Mouse (Mus musculus) forebrain, embryonic 15.5 days (tissue): ENCODE results near the gene Selplg. TPM values are rescaled to one million over a fixed set of nuclear protein-coding genes. Genes with fewer than 3 reads are reported as not detected.
A peak's percentile ranks its signal among the peaks of the same experiment; 100 is the strongest.
"Not testable (repeated sequence)": the region's sequence is repeated elsewhere in the genome, so short reads cannot be mapped to it uniquely, and the experiment has no call there.

Source experiments
- ATAC-seq: fragments of 200-750 bp; cut with Nextera tagmentation; replicated peaks from 2 replicates; pipeline ENCODE4 v1.8.0; 2017; ENCODE audit warnings: mild to moderate bottlenecking, moderate TSS enrichment, moderate library complexity
- H3K27ac ChIP-seq: fragments of 300-500 bp; sonication (generic); replicated peaks from 2 replicates; pipeline ENCODE4 v1.5.1; 2015; ENCODE audit warnings: mild to moderate bottlenecking, inconsistent platforms
- H3K27me3 ChIP-seq: fragments of 300-500 bp; sonication (generic); 2 replicates; pipeline ENCODE4 v1.6.1; 2015; ENCODE audit warnings: inconsistent platforms
- H3K36me3 ChIP-seq: fragments of 300-500 bp; sonication (generic); 2 replicates; pipeline ENCODE4 v1.6.1; 2015; ENCODE audit warnings: mild to moderate bottlenecking, inconsistent platforms
- H3K4me1 ChIP-seq: fragments of 300-500 bp; sonication (generic); 2 replicates; pipeline ENCODE4 v1.6.1; 2015; ENCODE audit warnings: inconsistent platforms
- H3K4me2 ChIP-seq: fragments of 300-500 bp; sonication (generic); replicated peaks from 2 replicates; pipeline ENCODE4 v1.6.1; 2015; ENCODE audit warnings: mild to moderate bottlenecking, inconsistent platforms
- H3K4me3 ChIP-seq: fragments of 300-500 bp; sonication (generic); 2 replicates; pipeline ENCODE4 v1.5.1; 2015; ENCODE audit warnings: mild to moderate bottlenecking, inconsistent platforms
- H3K9ac ChIP-seq: fragments of 300-500 bp; sonication (generic); replicated peaks from 2 replicates; pipeline ENCODE4 v1.6.1; 2015; ENCODE audit warnings: mild to moderate bottlenecking, inconsistent platforms
- H3K9me3 ChIP-seq: fragments of 300-500 bp; sonication (generic); 2 replicates; pipeline ENCODE4 v1.6.1; 2016; ENCODE audit warnings: inconsistent platforms
- WGBS: fragments of 180-500 bp; shearing (Covaris S2); methylation state at CpG from one replicate; pipeline ENCODE4 v1.1.7; 2015; ENCODE audit warnings: mixed read lengths; 5-methylcytosine and 5-hydroxymethylcytosine counted together
- polyA plus RNA-seq: library from polyadenylated mRNA; unstranded; fragments of >200 nt; fragmentation: Nextera tagmentation; extraction: Ambion mirVana; gene quantifications from 2 replicates; pipeline ENCODE4 v1.2.1, GENCODE M21; 2015

The Selplg gene
- polyA plus RNA-seq, 1 experiment from 2014 or later = 1.8 TPM

DNA sequence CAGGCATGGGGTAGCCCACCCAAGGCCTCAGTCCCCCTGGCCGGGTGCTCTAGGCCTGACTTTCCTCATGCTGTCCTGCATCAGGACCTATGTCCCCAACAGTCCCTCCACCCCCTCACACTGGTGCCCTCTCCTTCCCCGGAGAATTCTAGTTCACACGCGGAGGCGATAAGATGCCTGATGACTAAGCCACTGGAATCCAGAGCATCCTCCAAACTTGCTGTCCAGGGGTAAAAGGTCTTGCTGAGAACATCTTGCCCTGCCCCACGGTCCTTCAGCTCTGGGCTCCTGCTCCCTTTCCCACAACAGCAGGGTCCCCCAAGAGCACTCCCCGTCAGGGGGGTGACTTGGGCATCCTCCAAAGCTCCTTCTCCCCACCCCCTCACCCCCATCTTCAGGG, 49.8 kb downstream of the Selplg start:
- Histone ChIP-seq H3K4me2 (no peak overlapping the region), H3K27me3 (peaks cover 10% of the 10 kb centered on the region; the same call in 1 of the 2 replicates), H3K4me1 (no peaks in the 10 kb centered on the region), H3K9me3 (no peaks in the 10 kb centered on the region), H3K4me3 (no peak overlapping the region), H3K9ac (no peak overlapping the region), H3K27ac (no peak overlapping the region), H3K36me3 (peaks cover 5% of the 10 kb centered on the region; the same call in 1 of the 2 replicates)
- no peak for ATAC-seq
- WGBS = 84% methylated on average over 7 of the region's 7 CpGs

DNA sequence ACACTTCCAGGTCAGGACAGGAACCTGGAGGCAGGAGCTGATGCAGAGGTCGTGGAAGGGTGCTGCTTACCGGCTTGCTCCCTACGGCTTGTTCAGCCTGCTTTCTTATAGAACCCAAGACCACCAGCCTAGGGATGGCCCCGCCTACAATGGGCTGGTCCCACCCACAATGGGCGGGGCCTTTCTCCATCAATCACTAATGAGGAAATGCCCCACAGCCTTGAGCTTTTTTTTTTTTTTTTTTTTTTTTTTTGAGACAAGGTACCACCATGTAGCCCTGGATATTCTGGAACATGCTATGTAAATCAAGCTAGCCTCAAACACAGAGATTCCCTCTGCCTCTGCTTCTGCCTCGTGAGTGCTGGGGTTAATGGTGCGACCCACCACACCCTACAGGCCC, 50.6 kb downstream of the Selplg start:
- no peak overlapping the region for H3K4me2 ChIP-seq
- H3K9ac ChIP-seq = no peak overlapping the region
- no peak for ATAC-seq
- no peaks in the 10 kb centered on the region for H3K4me1 ChIP-seq
- H3K27ac ChIP-seq = no peak overlapping the region
- H3K4me3 ChIP-seq = no peak overlapping the region
- peaks cover 12% of the 10 kb centered on the region for H3K36me3 ChIP-seq
- H3K9me3 ChIP-seq = no peaks in the 10 kb centered on the region
- 78% methylated on average over 7 of the region's 7 CpGs for WGBS
- peaks cover 10% of the 10 kb centered on the region; the same call in 1 of the 2 replicates for H3K27me3 ChIP-seq

- H3K4me2 ChIP-seq = no peak overlapping the region
- WGBS = 87% methylated on average over 7 of the region's 7 CpGs
- ATAC-seq = no peak
- no peaks in the 10 kb centered on the region for H3K9me3 ChIP-seq
- peaks cover 18% of the 10 kb centered on the region for H3K36me3 ChIP-seq
- no peaks in the 10 kb centered on the region for H3K4me1 ChIP-seq
- peaks cover 10% of the 10 kb centered on the region; the same call in 1 of the 2 replicates for H3K27me3 ChIP-seq
- H3K9ac ChIP-seq = no peak overlapping the region
- H3K27ac ChIP-seq = no peak overlapping the region
- H3K4me3 ChIP-seq = no peak overlapping the region
Measured at GRCm38 (mm10) chr5:113781254-113781653, 51.2 kb downstream of the Selplg start.

- WGBS = 90% methylated on average over 5 of the region's 5 CpGs
- no peak overlapping the region for H3K9ac ChIP-seq
- H3K27ac ChIP-seq = no peak overlapping the region
- no peak for ATAC-seq
- no peaks in the 10 kb centered on the region for H3K4me1 ChIP-seq
- no peak overlapping the region for H3K4me2 ChIP-seq
- no peak overlapping the region for H3K4me3 ChIP-seq
- H3K36me3 ChIP-seq = peaks cover 23% of the 10 kb centered on the region
- no peaks in the 10 kb centered on the region for H3K9me3 ChIP-seq
- peaks cover 10% of the 10 kb centered on the region; the same call in 1 of the 2 replicates for H3K27me3 ChIP-seq
Measured at GRCm38 (mm10) chr5:113780763-113781162, 51.7 kb downstream of the Selplg start.

DNA sequence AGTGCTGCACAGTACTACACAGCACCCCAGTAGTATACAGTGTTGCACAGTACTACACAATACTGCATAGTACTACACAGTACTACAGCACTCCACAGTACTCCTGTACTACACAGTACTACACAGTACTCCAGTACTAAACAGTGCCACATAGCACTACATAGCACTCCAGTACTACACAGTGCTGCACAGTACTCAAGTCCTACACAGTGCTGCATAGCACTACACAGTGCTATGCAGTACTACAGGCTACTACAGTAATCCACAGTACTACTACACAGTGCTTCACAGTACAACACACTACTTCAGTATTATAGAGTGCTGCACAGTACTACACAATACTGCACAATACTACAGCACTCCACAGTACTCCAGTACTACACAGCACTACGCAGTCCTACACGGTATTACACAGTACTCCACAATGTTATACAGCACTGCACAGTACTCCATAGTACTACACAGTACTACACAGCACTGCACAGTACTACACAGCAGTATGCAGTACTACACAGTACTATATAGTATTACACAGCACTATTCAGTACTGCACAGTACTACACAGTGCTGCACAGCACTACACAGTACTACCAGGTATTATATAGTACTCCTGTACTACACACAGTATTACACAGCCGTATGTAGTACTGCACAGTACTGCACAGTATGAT, 52.2 kb downstream of the Selplg start:
- no peaks in the 10 kb centered on the region for H3K4me1 ChIP-seq
- no peak overlapping the region for H3K4me3 ChIP-seq
- no peaks in the 10 kb centered on the region for H3K9me3 ChIP-seq
- ATAC-seq = 0 out of 2 replicates have a peak, but pooled peaks have one; percentile 38
- WGBS = 97% methylated on average over 3 of the region's 3 CpGs
- H3K36me3 ChIP-seq = peaks cover 28% of the 10 kb centered on the region
- H3K27ac ChIP-seq = no peak overlapping the region
- H3K9ac ChIP-seq = no peak overlapping the region
- H3K4me2 ChIP-seq = no peak overlapping the region
- peaks cover 10% of the 10 kb centered on the region; the same call in 1 of the 2 replicates for H3K27me3 ChIP-seq

DNA sequence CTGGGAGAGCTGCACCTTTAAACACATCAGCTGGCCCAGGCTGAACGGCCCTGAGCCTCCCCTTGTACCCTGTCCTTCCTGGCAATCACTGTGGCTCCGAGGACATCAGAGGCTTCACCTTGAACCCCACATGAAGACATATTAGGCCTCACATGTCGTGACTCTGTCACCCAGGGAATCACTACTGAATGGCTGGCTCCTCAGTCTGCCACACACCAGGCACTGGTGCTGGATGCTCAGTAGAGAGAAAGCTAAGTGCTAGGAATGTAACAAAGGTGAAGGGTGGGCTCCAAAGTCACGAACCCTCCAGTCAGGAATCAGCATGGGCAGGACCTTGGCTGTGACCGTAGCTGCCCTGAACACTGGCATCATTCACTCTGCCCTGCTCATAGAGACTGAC, 52.9 kb downstream of the Selplg start:
- Histone ChIP-seq H3K9ac (no peak overlapping the region), H3K9me3 (no peaks in the 10 kb centered on the region), H3K27me3 (peaks cover 10% of the 10 kb centered on the region; the same call in 1 of the 2 replicates), H3K36me3 (peaks cover 35% of the 10 kb centered on the region), H3K27ac (no peak overlapping the region), H3K4me3 (no peak overlapping the region), H3K4me1 (no peaks in the 10 kb centered on the region), H3K4me2 (no peak overlapping the region)
- ATAC-seq = no peak
- WGBS = 83% methylated on average over 5 of the region's 5 CpGs

- not testable (repeated sequence) for H3K4me2 ChIP-seq, ATAC-seq, H3K4me3 ChIP-seq, H3K9me3 ChIP-seq, H3K9ac ChIP-seq, H3K27ac ChIP-seq, H3K27me3 ChIP-seq
- 93% methylated on average over 8 of the region's 8 CpGs for WGBS
- Histone ChIP-seq H3K36me3 (peaks cover 39% of the 10 kb centered on the region), H3K4me1 (peaks cover 12% of the 10 kb centered on the region)
Measured at GRCm38 (mm10) chr5:113777728-113778127, 54.7 kb downstream of the Selplg start.

GRCm38 (mm10) chr5:113776896-113777226, 55.6 kb downstream of the Selplg start:
- Histone ChIP-seq H3K4me3 (no peak overlapping the region), H3K9ac (no peak overlapping the region), H3K27ac (no peak overlapping the region), H3K36me3 (peaks cover 39% of the 10 kb centered on the region), H3K9me3 (no peaks in the 10 kb centered on the region), H3K4me2 (no peak overlapping the region), H3K27me3 (no peaks in the 10 kb centered on the region), H3K4me1 (peaks cover 12% of the 10 kb centered on the region)
- WGBS = 92% methylated on average over 8 of the region's 8 CpGs
- no peak for ATAC-seq

DNA sequence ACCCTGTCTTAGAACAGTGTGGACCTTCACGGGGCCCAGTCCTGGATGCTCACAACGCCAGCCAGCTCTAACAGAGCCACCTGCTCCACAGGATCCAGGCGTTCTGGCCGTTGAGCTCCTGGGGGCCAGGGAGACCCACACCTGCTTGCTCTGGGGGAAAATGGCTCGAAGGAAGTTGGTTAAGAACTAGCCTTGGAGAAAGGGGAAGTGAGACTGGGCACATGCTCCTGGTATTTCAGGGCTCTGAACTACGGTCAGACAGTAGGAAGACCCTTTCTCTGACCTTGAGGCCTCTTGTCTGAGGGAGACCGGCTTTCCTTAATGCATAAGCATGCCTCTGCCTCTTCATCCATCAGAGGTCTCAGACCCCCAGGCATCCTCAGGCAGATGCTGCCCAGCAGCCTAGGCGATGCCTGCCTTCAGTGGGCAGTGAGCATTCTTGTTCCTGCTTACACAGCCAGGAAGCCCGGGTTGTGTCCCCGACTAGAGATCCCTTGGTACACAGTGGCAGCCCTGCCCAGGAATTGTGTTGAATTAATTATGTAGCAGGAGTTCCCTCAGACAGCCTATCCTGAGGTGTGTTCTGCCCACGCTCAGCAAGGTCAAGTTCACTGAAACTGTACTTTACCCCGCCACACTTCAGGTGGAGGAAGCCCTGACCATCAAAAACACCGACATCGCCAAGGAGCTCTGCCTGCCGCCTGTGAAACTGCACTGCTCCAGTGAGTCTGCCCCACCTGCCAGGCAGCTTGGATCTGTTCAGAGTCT, 56.1 kb downstream of the Selplg start:
- no peak overlapping the region for H3K9ac ChIP-seq
- no peak overlapping the region for H3K27ac ChIP-seq
- no peaks in the 10 kb centered on the region for H3K9me3 ChIP-seq
- peaks cover 39% of the 10 kb centered on the region for H3K36me3 ChIP-seq
- ATAC-seq = no peak
- H3K27me3 ChIP-seq = no peaks in the 10 kb centered on the region
- no peak overlapping the region for H3K4me3 ChIP-seq
- 93% methylated on average over 15 of the region's 15 CpGs for WGBS
- no peak overlapping the region for H3K4me2 ChIP-seq
- H3K4me1 ChIP-seq = peaks cover 12% of the 10 kb centered on the region

- Histone ChIP-seq H3K27me3 (no peaks in the 10 kb centered on the region), H3K9ac (no peak overlapping the region), H3K36me3 (peaks cover 39% of the 10 kb centered on the region), H3K27ac (no peak overlapping the region), H3K4me3 (no peak overlapping the region), H3K4me1 (peaks cover 13% of the 10 kb centered on the region), H3K4me2 (no peak overlapping the region), H3K9me3 (no peaks in the 10 kb centered on the region)
- WGBS = 92% methylated on average over 10 of the region's 10 CpGs
- ATAC-seq = no peak
Measured at GRCm38 (mm10) chr5:113775585-113775984, 56.9 kb downstream of the Selplg start.

DNA sequence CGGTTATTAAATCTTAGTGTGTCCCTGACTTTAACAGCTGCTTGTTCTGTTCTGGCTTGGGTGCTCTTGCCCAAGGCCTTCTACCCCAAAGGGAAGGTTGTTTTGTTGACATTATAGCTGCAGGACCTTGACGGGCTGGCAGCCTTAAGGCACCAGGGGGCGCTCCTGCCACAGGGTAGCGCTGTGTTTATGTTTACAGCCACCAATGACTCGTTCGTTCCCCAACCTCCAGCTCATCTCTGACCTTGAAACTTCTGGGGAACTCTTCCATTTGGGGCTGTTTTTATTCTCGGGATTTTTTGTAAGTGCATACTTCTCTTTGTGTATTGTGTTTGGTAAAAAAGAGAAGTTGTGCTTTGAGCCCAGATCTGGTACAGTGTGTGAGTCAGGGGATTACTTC, 58.8 kb downstream of the Selplg start:
- Histone ChIP-seq H3K27me3 (no peaks in the 10 kb centered on the region), H3K36me3 (peaks cover 38% of the 10 kb centered on the region), H3K9me3 (no peaks in the 10 kb centered on the region), H3K4me1 (peaks cover 33% of the 10 kb centered on the region), H3K4me2 (peak overlapping the region; percentile 97), H3K27ac (no peak overlapping the region), H3K4me3 (peak overlapping the region; percentile 84), H3K9ac (0 out of 2 replicates have a peak overlapping the region, but pooled peaks have one; percentile 91)
- WGBS = 1% methylated on average over 7 of the region's 7 CpGs
- ATAC-seq = no peak

- Histone ChIP-seq H3K9me3 (no peaks in the 10 kb centered on the region), H3K4me1 (peaks cover 33% of the 10 kb centered on the region), H3K4me2 (peak overlapping the region; percentile 97), H3K36me3 (peaks cover 35% of the 10 kb centered on the region), H3K27ac (peak overlapping the region; percentile 99), H3K4me3 (peak overlapping the region; percentile 84), H3K27me3 (no peaks in the 10 kb centered on the region), H3K9ac (peak overlapping the region; percentile 91)
- ATAC-seq = no peak; the same call in 1 of the 2 replicates
- WGBS = 2% methylated on average over 38 of the region's 38 CpGs
Measured at GRCm38 (mm10) chr5:113772905-113773519, 59.4 kb downstream of the Selplg start.
